Mouse (Mus musculus): Measurements from ENCODE around the gene Smg1. TPM values are rescaled to one million over a fixed set of nuclear protein-coding genes. Genes with fewer than 3 reads are reported as not detected.

Gene Smg1
- polyA plus RNA-seq, 1 experiment from 2014 or later: 19.0 TPM

DNA sequence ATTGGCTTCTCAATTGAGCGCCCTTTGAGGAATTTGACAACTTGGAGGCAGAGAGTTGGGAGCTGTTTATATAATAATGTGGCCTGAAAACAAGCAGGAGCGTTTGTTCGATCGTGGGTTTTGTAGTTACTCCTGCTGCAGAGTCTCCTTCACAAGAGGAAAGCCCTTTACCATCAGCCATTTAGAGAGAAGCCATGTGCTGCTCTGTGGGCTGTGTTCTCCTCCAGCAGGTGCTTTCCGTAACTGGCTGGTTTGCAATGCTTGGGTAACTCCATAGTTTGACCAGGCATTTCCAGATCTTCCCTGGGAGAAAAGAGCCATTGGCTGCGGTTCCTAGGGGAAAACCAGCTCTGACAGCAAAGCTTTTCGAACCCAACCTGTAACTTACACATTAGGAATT lies 30.7 kb upstream of the Smg1 start:
- Histone ChIP-seq H3K9me3 (replicated peaks; ENCODE audit: control insufficient read depth, low read length) (no peaks in the 10 kb centered on the region), H3K27ac (ENCODE audit: low read depth, low read length) (no peak overlapping the region), H3K9ac (ENCODE audit: low read depth, low read length) (no peak overlapping the region), H3K4me3 (ENCODE audit: low read depth, low read length) (no peak overlapping the region), H3K27me3 (ENCODE audit: control insufficient read depth, insufficient read depth, low read length) (no peaks in the 10 kb centered on the region), H3K4me1 (ENCODE audit: control insufficient read depth, insufficient read depth, low read length) (no peaks in the 10 kb centered on the region), H3K4me2 (no peak overlapping the region), H3K36me3 (ENCODE audit: control insufficient read depth, insufficient read depth, low read length) (no peaks in the 10 kb centered on the region)
- ATAC-seq (replicated peaks; ENCODE audit: insufficient number of reproducible peaks, low FRiP score, low TSS enrichment): no peak
- 86% methylated on average over 7 of the region's 7 CpGs for WGBS (ENCODE audit: insufficient replicate concordance)

DNA sequence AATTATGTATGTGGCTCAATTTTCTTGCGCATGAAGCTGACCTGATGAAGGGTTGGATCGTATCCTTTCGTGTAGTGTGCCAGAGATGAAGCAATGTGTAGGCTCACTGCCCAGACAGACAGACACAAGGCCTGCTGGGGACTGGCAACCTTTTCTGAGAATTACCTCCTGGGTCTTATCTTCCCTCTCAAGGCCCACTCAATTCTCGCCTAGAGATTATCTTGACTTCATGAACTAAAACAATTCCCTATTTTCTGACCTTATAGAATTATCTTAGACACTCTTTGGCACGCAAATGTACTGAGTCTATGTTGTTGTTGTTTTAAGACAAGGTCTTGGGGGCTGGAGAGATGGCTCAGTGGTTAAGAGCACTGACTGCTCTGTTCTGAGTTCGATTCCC lies 22.6 kb upstream of the Smg1 start:
- no peak for ATAC-seq (replicated peaks; ENCODE audit: insufficient number of reproducible peaks, low FRiP score, low TSS enrichment)
- WGBS (ENCODE audit: insufficient replicate concordance): 75% methylated on average over 6 of the region's 6 CpGs

DNA sequence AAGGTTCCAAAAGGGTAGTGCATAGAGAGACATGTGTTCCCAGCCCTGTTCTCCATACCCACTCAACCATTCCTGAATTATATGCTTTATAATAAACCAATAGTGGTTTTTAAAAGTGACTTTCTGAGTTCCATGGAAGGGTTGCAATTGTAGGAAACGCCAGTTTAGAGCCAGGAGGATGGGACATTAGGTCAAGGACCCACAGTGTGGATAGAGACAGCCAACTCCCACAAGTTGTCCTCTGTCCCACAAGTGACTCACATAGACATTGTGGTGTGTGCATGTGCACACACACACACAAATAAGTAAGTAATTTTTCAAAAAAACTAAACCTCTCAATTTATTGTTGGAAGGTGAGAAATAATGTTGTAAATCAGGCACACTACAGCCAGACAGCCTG lies 20.1 kb upstream of the Smg1 start:
- Histone ChIP-seq H3K4me2 (no peak overlapping the region), H3K9me3 (replicated peaks; ENCODE audit: control insufficient read depth, low read length) (no peaks in the 10 kb centered on the region), H3K27ac (ENCODE audit: low read depth, low read length) (no peak overlapping the region), H3K9ac (ENCODE audit: low read depth, low read length) (no peak overlapping the region), H3K36me3 (ENCODE audit: control insufficient read depth, insufficient read depth, low read length) (no peaks in the 10 kb centered on the region), H3K27me3 (ENCODE audit: control insufficient read depth, insufficient read depth, low read length) (no peaks in the 10 kb centered on the region), H3K4me3 (ENCODE audit: low read depth, low read length) (no peak overlapping the region), H3K4me1 (ENCODE audit: control insufficient read depth, insufficient read depth, low read length) (no peaks in the 10 kb centered on the region; the same call in 1 of the 2 replicates)
- ATAC-seq (replicated peaks; ENCODE audit: insufficient number of reproducible peaks, low FRiP score, low TSS enrichment): no peak
- 60% methylated on average over 1 of the region's 1 CpGs for WGBS (ENCODE audit: insufficient replicate concordance)

More for the DNA sequence above, 22.6 kb upstream of the Smg1 start:
- no peaks in the 10 kb centered on the region for H3K27me3 ChIP-seq (ENCODE audit: control insufficient read depth, insufficient read depth, low read length)
- no peaks in the 10 kb centered on the region; the same call in 1 of the 2 replicates for H3K4me1 ChIP-seq (ENCODE audit: control insufficient read depth, insufficient read depth, low read length)
- H3K9me3 ChIP-seq (replicated peaks; ENCODE audit: control insufficient read depth, low read length): no peaks in the 10 kb centered on the region
- H3K36me3 ChIP-seq (ENCODE audit: control insufficient read depth, insufficient read depth, low read length): no peaks in the 10 kb centered on the region
- H3K4me3 ChIP-seq (ENCODE audit: low read depth, low read length): no peak overlapping the region
- H3K9ac ChIP-seq (ENCODE audit: low read depth, low read length): no peak overlapping the region
- no peak overlapping the region for H3K4me2 ChIP-seq
- no peak overlapping the region for H3K27ac ChIP-seq (ENCODE audit: low read depth, low read length)

DNA sequence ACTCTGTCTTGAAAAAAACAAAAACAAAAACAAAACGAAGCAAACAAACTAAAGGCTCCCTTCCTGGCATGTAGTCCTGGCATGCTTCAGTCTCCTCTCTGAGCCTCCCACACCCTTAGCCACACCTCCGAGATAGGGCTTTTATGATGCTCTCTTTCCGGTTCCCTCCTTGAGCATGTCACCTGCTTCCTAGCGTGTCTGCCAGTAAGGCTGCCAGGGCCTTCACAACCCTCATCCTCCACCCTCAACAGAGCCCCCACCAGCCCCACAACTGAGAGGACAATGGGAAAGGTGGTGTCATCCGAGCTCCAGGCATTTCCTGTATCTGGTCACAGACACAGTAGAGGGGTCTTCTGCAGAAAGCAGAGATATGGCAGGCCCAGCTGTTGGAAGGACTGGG lies 18.9 kb upstream of the Smg1 start:
- H3K27me3 ChIP-seq (ENCODE audit: control insufficient read depth, insufficient read depth, low read length): no peaks in the 10 kb centered on the region
- H3K4me3 ChIP-seq (ENCODE audit: low read depth, low read length): no peak overlapping the region
- no peaks in the 10 kb centered on the region; the same call in 1 of the 2 replicates for H3K4me1 ChIP-seq (ENCODE audit: control insufficient read depth, insufficient read depth, low read length)
- H3K27ac ChIP-seq (ENCODE audit: low read depth, low read length): no peak overlapping the region
- H3K9me3 ChIP-seq (replicated peaks; ENCODE audit: control insufficient read depth, low read length): no peaks in the 10 kb centered on the region
- ATAC-seq (replicated peaks; ENCODE audit: insufficient number of reproducible peaks, low FRiP score, low TSS enrichment): no peak
- 37% methylated on average over 5 of the region's 5 CpGs for WGBS (ENCODE audit: insufficient replicate concordance)
- no peak overlapping the region for H3K9ac ChIP-seq (ENCODE audit: low read depth, low read length)
- no peaks in the 10 kb centered on the region for H3K36me3 ChIP-seq (ENCODE audit: control insufficient read depth, insufficient read depth, low read length)
- H3K4me2 ChIP-seq: no peak overlapping the region

DNA sequence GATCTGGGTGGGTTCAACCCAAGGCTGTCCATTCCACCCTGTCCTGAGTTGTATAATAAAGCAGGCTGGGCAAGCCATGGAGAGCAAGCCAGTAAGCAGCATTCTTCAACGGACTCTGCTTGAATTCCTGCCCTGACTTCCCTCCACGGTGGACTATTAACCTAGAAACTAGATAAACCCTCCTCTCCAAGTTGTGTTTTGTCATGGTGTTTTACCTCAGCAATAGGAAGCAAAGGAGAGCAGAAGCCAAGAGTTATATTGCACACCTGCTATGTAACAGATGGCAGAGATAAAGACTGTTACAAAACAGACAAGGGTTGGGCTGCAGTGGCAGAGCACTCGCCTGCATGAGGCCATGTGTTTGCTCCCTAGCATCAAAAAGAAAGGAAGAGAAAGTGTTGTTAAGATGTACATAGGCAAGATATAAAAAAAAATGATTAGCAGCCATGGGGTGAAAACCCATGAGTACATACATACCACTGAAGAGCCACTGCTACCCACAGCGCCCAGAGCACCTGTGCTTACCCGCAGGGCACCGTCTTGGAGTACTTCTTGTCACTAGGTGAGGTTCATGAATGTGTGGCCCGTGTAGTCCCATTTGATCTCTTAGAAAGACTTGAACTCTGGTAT lies 16.3 kb upstream of the Smg1 start:
- ATAC-seq (replicated peaks; ENCODE audit: insufficient number of reproducible peaks, low FRiP score, low TSS enrichment): no peak
- H3K36me3 ChIP-seq (ENCODE audit: control insufficient read depth, insufficient read depth, low read length): no peaks in the 10 kb centered on the region
- no peak overlapping the region for H3K4me3 ChIP-seq (ENCODE audit: low read depth, low read length)
- H3K9ac ChIP-seq (ENCODE audit: low read depth, low read length): no peak overlapping the region
- H3K4me1 ChIP-seq (ENCODE audit: control insufficient read depth, insufficient read depth, low read length): no peaks in the 10 kb centered on the region; the same call in 1 of the 2 replicates
- WGBS (ENCODE audit: insufficient replicate concordance): 78% methylated on average over 7 of the region's 7 CpGs
- no peaks in the 10 kb centered on the region for H3K27me3 ChIP-seq (ENCODE audit: control insufficient read depth, insufficient read depth, low read length)
- H3K4me2 ChIP-seq: no peak overlapping the region
- no peaks in the 10 kb centered on the region for H3K9me3 ChIP-seq (replicated peaks; ENCODE audit: control insufficient read depth, low read length)
- H3K27ac ChIP-seq (ENCODE audit: low read depth, low read length): no peak overlapping the region

DNA sequence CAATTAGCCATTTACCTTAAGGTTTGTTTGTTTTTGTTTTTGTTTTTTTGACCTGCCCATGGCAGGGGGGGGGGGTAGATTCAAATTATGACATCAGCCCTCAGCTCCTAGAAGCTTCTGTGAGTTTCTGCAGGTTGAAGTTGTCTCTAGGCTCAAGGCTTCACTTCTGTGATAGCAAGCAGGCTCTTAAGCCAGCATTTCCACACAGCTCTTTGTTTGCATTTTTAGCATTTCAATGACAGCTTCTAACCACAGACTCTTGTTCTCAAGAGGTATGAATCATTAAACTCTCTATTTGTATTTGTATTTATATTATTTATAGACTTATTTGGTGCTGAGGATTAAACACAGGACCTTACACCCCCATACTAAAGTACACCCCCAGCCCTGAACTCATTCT lies 15.0 kb upstream of the Smg1 start:
- no peaks in the 10 kb centered on the region for H3K36me3 ChIP-seq (ENCODE audit: control insufficient read depth, insufficient read depth, low read length)
- no peaks in the 10 kb centered on the region; the same call in 1 of the 2 replicates for H3K4me1 ChIP-seq (ENCODE audit: control insufficient read depth, insufficient read depth, low read length)
- H3K9me3 ChIP-seq (replicated peaks; ENCODE audit: control insufficient read depth, low read length): no peaks in the 10 kb centered on the region
- H3K4me2 ChIP-seq: no peak overlapping the region
- H3K9ac ChIP-seq (ENCODE audit: low read depth, low read length): no peak overlapping the region
- H3K27me3 ChIP-seq (ENCODE audit: control insufficient read depth, insufficient read depth, low read length): no peaks in the 10 kb centered on the region
- H3K27ac ChIP-seq (ENCODE audit: low read depth, low read length): no peak overlapping the region
- H3K4me3 ChIP-seq (ENCODE audit: low read depth, low read length): no peak overlapping the region
- no peak for ATAC-seq (replicated peaks; ENCODE audit: insufficient number of reproducible peaks, low FRiP score, low TSS enrichment)

DNA sequence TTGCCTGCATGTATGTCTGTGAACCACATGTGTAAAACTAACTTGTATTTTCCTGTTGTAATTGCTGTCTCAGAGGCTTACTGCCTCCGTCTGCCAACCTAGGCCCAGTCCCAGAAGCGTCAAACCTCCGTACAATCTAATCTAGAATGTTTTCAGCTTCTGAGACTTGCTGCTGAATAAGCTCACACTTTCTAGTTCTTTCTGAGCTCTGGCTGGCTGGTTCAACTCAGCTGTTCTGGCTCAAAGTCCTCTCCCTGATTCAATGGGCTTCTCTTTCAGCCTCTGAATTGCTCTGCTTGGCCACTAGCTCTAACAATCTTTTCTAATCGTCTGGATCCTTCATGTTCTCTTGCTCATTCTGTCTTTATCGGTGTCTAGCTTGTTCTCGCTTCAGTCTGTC lies 13.3 kb upstream of the Smg1 start:
- no peaks in the 10 kb centered on the region for H3K36me3 ChIP-seq (ENCODE audit: control insufficient read depth, insufficient read depth, low read length)
- 64% methylated on average over 6 of the region's 6 CpGs for WGBS (ENCODE audit: insufficient replicate concordance)
- no peak overlapping the region for H3K4me2 ChIP-seq
- no peak overlapping the region for H3K9ac ChIP-seq (ENCODE audit: low read depth, low read length)
- ATAC-seq (replicated peaks; ENCODE audit: insufficient number of reproducible peaks, low FRiP score, low TSS enrichment): no peak
- no peak overlapping the region for H3K27ac ChIP-seq (ENCODE audit: low read depth, low read length)
- H3K4me1 ChIP-seq (ENCODE audit: control insufficient read depth, insufficient read depth, low read length): peaks cover 4% of the 10 kb centered on the region; the same call in 1 of the 2 replicates
- H3K27me3 ChIP-seq (ENCODE audit: control insufficient read depth, insufficient read depth, low read length): no peaks in the 10 kb centered on the region
- no peak overlapping the region for H3K4me3 ChIP-seq (ENCODE audit: low read depth, low read length)
- no peaks in the 10 kb centered on the region for H3K9me3 ChIP-seq (replicated peaks; ENCODE audit: control insufficient read depth, low read length)

DNA sequence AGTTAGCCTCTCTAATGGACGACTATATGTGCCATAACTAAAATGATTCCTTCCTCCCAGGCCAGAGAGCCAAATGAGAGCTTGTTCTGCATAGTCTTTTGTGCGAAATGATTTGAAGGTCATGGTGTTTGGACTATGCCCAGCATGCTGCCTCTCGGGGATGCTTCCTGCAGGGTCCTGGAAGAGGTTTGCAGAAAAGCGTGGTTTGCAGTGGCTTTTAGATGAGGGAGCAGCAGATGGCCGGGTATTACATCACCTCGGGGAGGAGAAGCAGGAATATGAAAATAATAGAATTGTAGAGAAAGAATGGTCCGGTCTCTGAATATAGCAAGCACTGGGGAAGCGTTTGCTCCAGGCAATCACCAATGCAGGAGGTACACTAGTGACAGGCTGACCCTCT lies 11.0 kb upstream of the Smg1 start:
- Histone ChIP-seq H3K27ac (ENCODE audit: low read depth, low read length) (no peak overlapping the region), H3K9ac (ENCODE audit: low read depth, low read length) (no peak overlapping the region), H3K9me3 (replicated peaks; ENCODE audit: control insufficient read depth, low read length) (no peaks in the 10 kb centered on the region), H3K4me2 (no peak overlapping the region), H3K27me3 (ENCODE audit: control insufficient read depth, insufficient read depth, low read length) (no peaks in the 10 kb centered on the region), H3K4me3 (ENCODE audit: low read depth, low read length) (no peak overlapping the region), H3K36me3 (ENCODE audit: control insufficient read depth, insufficient read depth, low read length) (no peaks in the 10 kb centered on the region), H3K4me1 (ENCODE audit: control insufficient read depth, insufficient read depth, low read length) (peaks cover 4% of the 10 kb centered on the region; the same call in 1 of the 2 replicates)
- WGBS (ENCODE audit: insufficient replicate concordance): 74% methylated on average over 8 of the region's 8 CpGs
- ATAC-seq (replicated peaks; ENCODE audit: insufficient number of reproducible peaks, low FRiP score, low TSS enrichment): no peak

DNA sequence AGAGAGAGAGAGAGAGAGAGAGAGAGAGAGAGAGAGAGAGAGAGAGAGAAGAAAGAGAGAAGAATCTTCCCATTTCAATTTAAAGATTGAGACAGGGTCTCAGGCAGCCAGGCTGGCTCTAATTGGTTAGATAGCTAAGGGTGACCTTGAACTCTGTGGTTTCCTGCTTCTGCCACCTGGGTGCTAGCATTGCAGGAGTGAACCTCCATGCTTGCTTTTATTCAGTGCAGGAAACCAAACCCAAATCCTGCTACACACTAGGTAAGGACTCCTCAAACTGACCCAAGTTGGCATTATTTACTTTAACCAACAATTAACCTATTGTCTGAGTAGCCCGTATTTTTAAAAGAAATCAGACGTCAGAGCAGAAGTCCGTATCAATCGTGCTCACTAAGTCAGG lies 10.5 kb upstream of the Smg1 start:
- ATAC-seq (replicated peaks; ENCODE audit: insufficient number of reproducible peaks, low FRiP score, low TSS enrichment): no peak
- no peak overlapping the region for H3K4me3 ChIP-seq (ENCODE audit: low read depth, low read length)
- H3K9ac ChIP-seq (ENCODE audit: low read depth, low read length): no peak overlapping the region
- 71% methylated on average over 4 of the region's 4 CpGs for WGBS (ENCODE audit: insufficient replicate concordance)
- H3K27me3 ChIP-seq (ENCODE audit: control insufficient read depth, insufficient read depth, low read length): no peaks in the 10 kb centered on the region
- H3K27ac ChIP-seq (ENCODE audit: low read depth, low read length): no peak overlapping the region
- H3K4me1 ChIP-seq (ENCODE audit: control insufficient read depth, insufficient read depth, low read length): peaks cover 4% of the 10 kb centered on the region; the same call in 1 of the 2 replicates
- no peaks in the 10 kb centered on the region for H3K36me3 ChIP-seq (ENCODE audit: control insufficient read depth, insufficient read depth, low read length)
- no peak overlapping the region for H3K4me2 ChIP-seq
- no peaks in the 10 kb centered on the region for H3K9me3 ChIP-seq (replicated peaks; ENCODE audit: control insufficient read depth, low read length)

Data from heart, embryonic 11.5 days (tissue).